Mouse (Mus musculus): Measurements from ENCODE around the gene Tango2.

- TF ChIP-seq CTCF (IDR thresholded peaks at IDR 0.05; ENCODE audit: extremely low read depth, insufficient read depth, insufficient read length, insufficient replicate concordance) (no peak), POLR2A (IDR thresholded peaks at IDR 0.05; ENCODE audit: low read depth, low read length) (no peak)
Observed at GRCm38 (mm10) chr16:18378489-18378888, 30.6 kb upstream of the Tango2 start.
